Mouse (Mus musculus) inflammation-experienced regulatory T-cells, adult 6 months (primary cell): ENCODE data around the gene Dhx37. TPM values are rescaled to one million over a fixed set of nuclear protein-coding genes. Genes with fewer than 3 reads are reported as not detected.
"Not testable (repeated sequence)": the region's sequence is repeated elsewhere in the genome, so short reads cannot be mapped to it uniquely, and the experiment has no call there.

ENCODE experiments used
- ATAC-seq: one replicate; pipeline ENCODE4 v1.8.0; 2017
- polyA plus RNA-seq, 3 experiments: library from polyadenylated mRNA; unstranded; fragments of 100-300 nt; shearing (Covaris generic); gene quantifications; one replicate each; pipeline ENCODE4 v1.2.1; 2017

Gene Dhx37
- polyA plus RNA-seq, 3 experiments from 2014 or later, result 6.9 to 10.2 (median 9.2) TPM

DNA sequence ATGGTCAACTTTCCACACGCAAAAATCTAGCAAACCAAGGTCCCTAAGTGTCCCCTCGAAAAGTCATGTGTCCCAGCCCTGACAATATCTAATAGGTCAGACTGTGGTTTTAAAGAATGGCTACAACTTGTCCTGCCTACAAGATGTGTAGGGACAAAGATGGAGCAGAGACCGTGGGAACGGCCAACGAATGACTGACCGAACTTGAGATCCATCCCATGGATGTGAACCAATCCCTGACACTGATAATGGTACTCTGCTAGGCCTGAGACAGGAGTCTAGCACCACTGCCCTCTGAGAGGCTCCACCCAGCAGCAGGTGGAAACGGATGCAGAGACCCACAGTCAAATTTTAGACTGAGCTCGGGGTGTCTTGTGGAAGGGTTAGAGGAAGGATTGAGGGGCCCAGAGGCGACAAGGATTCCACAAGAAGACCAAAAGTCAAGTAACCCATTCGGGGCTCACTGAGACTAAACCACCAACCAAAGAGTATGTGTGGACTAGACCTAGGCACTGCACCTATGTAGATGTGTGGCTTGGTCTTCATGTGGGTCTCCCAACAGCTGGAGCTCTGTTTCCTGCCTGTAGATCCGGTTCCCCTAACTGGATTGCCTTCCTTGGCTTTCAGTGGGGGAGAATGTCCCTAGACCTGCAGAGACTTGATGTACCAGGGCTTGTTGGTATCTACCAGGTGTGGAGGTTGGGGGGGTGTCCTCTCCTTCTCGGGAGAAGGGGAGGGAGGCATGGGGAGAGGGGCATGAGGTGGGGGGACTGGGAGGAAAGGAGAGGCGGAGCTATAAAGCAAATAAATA, 26.7 kb downstream of the Dhx37 start:
- no peak for ATAC-seq

DNA sequence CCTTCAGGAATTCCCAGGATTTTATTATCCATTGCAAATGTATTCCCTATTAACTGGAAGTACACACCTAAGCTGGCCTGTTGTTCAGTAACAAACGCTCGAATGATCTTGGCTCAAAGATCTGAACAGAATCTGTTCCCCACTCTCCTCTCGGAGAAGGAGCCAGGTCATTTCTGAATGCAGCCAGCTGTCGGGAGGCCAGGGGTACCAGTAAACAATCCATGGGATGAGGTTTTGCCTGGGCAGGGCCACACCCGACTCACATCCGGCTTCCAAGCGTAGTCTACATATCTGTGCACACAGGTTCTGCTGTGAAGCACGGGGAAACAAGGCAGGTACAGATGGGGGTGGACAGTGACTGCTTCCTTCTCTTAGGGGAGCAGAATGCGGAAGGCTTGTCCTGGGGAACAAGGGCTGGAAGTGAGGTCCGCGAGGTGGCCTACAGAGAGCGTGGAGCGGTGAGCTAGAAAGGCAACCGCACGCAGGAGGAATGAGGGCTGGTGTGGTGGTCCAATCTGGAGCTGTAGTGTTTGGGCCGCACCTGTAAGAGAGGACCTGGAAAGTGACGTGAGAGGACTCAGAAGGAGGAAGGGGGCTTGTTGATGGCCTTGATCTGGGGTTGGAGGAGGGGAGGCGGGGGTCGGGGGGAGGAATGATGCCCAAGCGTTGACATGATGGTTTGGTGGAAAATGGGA, 27.5 kb downstream of the Dhx37 start:
- ATAC-seq, result peak; percentile 70

GRCm38 (mm10) chr5:125405546-125406248, 28.2 kb downstream of the Dhx37 start:
- peak; percentile 63 for ATAC-seq

DNA sequence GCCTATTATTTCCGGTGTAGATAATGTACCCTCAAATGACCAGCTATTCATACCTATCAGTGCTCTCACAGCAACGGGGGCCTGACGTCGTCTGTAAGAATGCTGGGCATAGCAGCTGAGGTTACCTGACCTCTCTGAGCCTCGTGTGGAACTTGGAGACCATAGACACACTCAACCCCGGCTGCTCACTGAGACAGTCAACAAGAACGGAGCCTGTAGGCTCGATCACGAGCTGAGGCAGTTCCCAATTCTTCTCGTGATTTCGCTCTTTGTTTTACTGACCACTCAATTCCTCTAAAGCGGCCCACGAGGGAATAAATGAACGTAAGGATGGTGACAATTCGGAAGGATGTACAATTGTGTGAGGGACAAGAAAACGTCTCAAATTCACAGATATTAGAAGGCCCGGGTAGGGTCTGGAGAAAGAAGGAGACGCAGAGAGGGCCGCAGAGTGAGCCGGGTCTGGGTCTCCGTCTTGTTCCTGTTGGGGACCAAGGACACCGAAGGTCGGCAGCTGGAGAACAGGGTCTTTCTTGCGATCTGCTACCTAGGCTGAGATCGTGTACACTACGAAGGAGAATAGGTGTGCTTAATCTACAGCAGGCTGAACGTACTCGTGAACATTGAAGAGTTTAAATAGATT, 28.9 kb downstream of the Dhx37 start:
- ATAC-seq, result peak; percentile 7

- ATAC-seq, result no peak
These were observed 29.4 kb downstream of the Dhx37 start for GRCm38 (mm10) chr5:125404536-125404902.

DNA sequence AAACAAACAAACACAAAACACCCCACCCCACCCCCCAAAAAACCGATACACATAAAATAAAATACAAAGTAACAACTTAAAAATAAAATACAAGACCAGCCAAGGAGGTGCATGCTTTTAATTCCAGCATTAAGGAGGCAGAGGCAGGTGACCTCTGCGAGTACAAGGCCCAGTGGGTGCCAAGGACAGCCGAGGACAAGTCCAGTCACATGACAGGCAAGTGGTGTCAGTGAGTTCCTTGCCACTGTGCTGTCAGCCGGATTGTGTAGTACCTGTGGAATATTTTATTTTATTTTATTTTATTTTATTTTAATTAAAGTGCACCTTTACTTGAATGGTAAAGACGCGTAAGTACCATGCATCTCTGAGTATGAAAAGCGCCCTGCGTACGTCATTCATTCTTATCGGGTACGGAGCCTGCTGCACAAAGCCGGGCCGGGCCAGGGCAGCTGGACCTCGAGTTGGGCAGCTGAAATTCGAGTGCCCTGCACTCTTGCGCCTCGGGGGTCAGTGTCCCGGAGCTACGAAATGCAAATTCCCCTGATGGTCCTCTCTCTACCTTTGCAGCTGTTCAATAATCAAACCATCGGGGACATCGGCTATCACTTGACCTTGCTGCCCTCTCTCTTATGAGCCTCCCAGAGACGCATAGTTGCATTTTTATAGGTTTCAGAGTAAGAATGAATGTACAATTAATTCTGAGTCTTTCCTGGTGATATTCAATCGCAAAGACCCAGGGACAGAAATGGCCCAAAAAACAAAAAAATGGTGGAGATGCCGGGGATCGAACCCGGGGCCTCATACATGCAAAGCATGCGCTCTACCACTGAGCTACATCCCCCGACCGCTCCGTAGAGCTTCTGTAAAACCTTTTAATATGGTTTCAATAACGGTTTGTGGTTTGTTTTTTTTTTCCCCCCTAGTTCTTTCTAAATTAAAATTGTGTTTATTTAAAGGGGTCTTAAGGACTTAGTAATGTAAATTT, 30.1 kb downstream of the Dhx37 start:
- no peak for ATAC-seq

GRCm38 (mm10) chr5:125402991-125403390, 30.9 kb downstream of the Dhx37 start:
- ATAC-seq, result no peak

GRCm38 (mm10) chr5:125402476-125402875, 31.4 kb downstream of the Dhx37 start:
- no peak for ATAC-seq

DNA sequence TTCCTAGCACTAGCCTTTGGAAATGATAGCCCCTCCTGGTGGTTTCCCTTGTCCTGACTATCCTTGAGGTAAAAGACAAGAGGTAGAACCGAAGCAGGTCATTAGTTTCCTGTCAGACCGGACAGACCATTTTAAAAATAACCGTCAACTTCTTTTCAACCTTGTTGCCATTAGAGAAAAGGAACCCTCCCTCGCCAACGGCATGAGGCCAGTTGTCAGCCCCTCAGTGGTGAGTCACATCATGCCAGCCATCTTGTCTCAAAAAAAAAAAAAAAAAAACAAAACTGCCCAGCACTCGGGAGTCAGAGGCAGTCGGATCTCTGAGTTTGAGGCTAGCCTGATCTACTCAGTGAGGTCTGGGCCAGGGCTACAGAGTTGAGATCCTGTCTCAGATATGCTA, 33.0 kb downstream of the Dhx37 start:
- ATAC-seq, result no peak

DNA sequence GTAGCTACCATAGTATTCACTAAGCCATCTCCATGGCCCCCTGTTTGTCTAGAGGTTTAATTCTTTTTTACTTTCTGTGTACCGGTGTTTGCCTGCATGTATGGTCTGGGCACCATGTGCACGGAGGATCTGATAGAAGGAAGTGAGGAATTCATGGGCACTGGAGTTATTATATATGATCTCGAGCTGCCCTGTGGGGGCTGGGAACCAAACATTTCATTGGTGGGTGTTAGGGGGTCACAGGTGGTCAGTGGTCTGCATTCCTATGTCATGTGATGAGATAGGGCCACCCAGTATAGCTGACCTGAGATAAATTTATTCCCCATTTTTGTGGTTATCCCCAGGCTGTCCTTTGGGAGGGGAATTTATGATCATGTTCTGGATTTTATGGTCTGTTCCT, 38.9 kb downstream of the Dhx37 start:
- no peak for ATAC-seq

DNA sequence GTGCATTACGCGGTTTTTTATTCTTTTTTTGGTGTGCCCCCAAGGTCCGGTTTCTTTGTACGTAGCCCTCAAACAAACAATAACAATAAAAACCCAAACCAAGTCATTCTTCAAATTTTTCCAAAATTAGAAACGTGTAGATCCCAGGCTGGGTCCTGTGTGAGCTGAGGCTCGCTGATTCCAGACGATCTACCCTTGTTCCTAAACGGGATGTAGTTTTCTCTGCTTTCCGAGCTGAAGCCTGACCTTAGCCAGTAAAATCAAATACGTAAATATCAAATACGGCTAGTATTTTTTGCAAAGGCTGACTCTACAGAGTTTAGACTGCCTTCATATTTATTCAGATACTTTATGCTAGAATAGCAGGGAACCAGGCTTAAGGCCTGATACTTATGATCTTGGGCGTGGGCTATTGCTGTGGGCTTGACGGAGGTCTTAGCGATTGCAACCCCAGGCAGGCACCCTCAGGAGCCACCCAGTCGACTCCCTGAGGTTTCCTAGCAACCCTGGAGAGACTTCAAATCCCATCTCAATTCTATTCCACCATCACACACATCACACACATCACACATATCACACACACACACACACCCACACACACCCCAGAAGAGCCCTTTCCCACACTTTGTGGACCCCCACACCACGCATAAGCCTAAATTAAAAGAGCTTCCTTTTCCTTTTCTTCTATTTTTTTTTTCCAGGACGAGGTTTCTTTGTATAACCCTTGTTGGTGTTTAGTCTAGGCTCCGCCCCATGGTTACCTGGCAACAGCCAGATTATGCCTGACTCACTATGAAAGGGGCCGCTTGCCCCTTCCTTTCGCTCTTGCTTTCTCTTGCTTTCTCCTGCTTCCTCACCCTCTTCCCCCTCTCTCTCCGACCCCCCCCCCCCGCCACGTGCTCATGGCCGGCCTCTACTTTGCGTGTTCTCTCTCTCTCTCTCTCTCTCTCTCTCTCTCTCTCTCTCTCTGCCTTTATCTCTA, 40.0 kb downstream of the Dhx37 start:
- peak; percentile 69 for ATAC-seq

GRCm38 (mm10) chr5:125392977-125393621, 40.8 kb downstream of the Dhx37 start:
- ATAC-seq, result peak; percentile 63

- no peak for ATAC-seq
These were observed 41.3 kb downstream of the Dhx37 start for GRCm38 (mm10) chr5:125392618-125392976.

- not testable (repeated sequence) for ATAC-seq
These were observed 41.7 kb downstream of the Dhx37 start for GRCm38 (mm10) chr5:125392176-125392575.

GRCm38 (mm10) chr5:125391609-125392008, 42.3 kb downstream of the Dhx37 start:
- ATAC-seq, result no peak

DNA sequence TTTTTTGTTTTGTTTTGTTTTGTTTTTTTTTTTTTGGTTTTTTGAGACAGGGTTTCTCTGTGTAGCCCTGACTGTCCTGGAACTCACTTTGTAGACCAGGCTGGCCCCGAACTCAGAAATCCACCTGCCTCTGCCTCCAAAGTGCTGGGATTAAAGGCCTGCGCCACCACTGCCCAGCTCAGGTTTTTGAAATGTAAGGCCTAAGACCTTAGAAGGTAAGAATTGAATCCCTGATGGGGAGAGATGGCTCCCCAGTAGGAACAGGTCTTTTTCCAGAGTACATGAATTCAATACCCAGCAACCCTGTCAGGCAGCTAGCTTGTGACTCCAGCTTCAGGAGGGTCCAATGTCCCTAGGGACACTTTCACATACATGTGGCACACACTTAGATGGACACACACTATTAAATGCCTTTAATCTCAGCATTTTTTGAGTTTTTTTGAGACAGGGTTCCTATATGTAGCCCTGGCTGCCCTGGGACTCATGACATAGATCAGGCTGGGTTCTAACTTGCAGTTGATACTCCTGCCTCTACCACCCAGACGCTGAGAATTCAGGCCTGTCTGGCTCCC, 42.9 kb downstream of the Dhx37 start:
- ATAC-seq, result no peak

GRCm38 (mm10) chr5:125389579-125390441, 44.1 kb downstream of the Dhx37 start, which contains the start of gene Ubc:
Gene Ubc, minus strand, starts transcription at chr5:125390202.
- peak; percentile 14 for ATAC-seq

GRCm38 (mm10) chr5:125389131-125389578, 44.8 kb downstream of the Dhx37 start, which contains the start of gene Gm10382:
Gene Gm10382, plus strand, starts transcription at chr5:125389322.
- ATAC-seq, result peak; percentile 65
